Comparison of ENCODE assay signal across 14 mouse cellular contexts in genomic region chr9:46172953-46173352, GRCm38 (mm10). TPM values are rescaled to one million over a fixed set of nuclear protein-coding genes. Genes with fewer than 3 reads are reported as not detected.
A peak's percentile ranks its signal among the peaks of the same experiment; 100 is the strongest.
DNase-seq lines count a peak whose midpoint lies in the region; ATAC-seq and TF ChIP-seq lines count a peak whose summit lies in the region.
"Had no signal": no experiment of that assay in that cellular context is flagged by ENCODE, and none has a peak within 500 bp of the region (broad histone marks: within the 10 kb centered on the region; RNA-seq: fewer than 3 reads in every experiment).

No protein-coding gene starts in this region.

- H3K79me2 ChIP-seq in myocyte (ENCODE audit: control insufficient read depth, insufficient read depth): no peaks in the 10 kb centered on the region

- no peaks in the 10 kb centered on the region for H3K9me3 ChIP-seq in lung, embryonic 16.5 days (ENCODE audit: control insufficient read depth, low read length)
- H3K9me3 ChIP-seq in embryonic facial prominence, embryonic 14.5 days (ENCODE audit: control insufficient read depth, low read length): no peaks in the 10 kb centered on the region
- H3K9me3 ChIP-seq: heart, embryonic 15.5 days; megakaryocyte, embryonic 14.5 days had no signal

- H3K4me1 ChIP-seq in lung, embryonic 16.5 days (replicated peaks; ENCODE audit: control insufficient read depth, insufficient read depth, low read length): peaks cover 20% of the 10 kb centered on the region
- H3K4me1 ChIP-seq in embryonic facial prominence, embryonic 14.5 days (ENCODE audit: control insufficient read depth, insufficient read depth, low read length): peaks cover 6% of the 10 kb centered on the region; the same call in 1 of the 2 replicates

- no peak overlapping the region for H3ac ChIP-seq in myocyte (ENCODE audit: control insufficient read depth, insufficient read length)

- H3K27ac ChIP-seq in lung, embryonic 16.5 days (ENCODE audit: low read length): no peak overlapping the region
- peak overlapping the region; percentile 56 for H3K27ac ChIP-seq in embryonic facial prominence, embryonic 14.5 days (replicated peaks; ENCODE audit: low read depth, low read length)
- H3K27ac ChIP-seq: heart, embryonic 15.5 days; liver, embryonic 14.5 days had no signal

- no peak overlapping the region for H3K4me2 ChIP-seq in lung, embryonic 16.5 days (ENCODE audit: low read depth, low read length)
- no peak overlapping the region for H3K4me2 ChIP-seq in embryonic facial prominence, embryonic 14.5 days (ENCODE audit: low read depth, low read length)
- peak overlapping the region; percentile 6 for H3K4me2 ChIP-seq in myocyte (ENCODE audit: low read depth)
- H3K4me2 ChIP-seq: heart, embryonic 15.5 days had no signal

- no peaks in the 10 kb centered on the region for H3K27me3 ChIP-seq in lung, embryonic 16.5 days (ENCODE audit: control insufficient read depth, insufficient read depth, low read depth, low read length)
- H3K27me3 ChIP-seq in embryonic facial prominence, embryonic 14.5 days (replicated peaks; ENCODE audit: control insufficient read depth, insufficient read depth, low read length): no peaks in the 10 kb centered on the region
- no peaks in the 10 kb centered on the region for H3K27me3 ChIP-seq in myocyte (ENCODE audit: control insufficient read depth, insufficient read depth, insufficient read length)
- H3K27me3 ChIP-seq: heart, embryonic 15.5 days; megakaryocyte, embryonic 14.5 days had no signal

- ATAC-seq in lung, embryonic 16.5 days (ENCODE audit: low read depth): peak; percentile 50; the same call in 1 of the 2 replicates
- ATAC-seq in CD4-positive, CD25-positive, alpha-beta regulatory T cell, adult 4 months: peak; percentile 7
- ATAC-seq in embryonic facial prominence, embryonic 14.5 days (ENCODE audit: low read depth): no peak

- H3K9ac ChIP-seq in lung, embryonic 16.5 days (ENCODE audit: low read length): no peak overlapping the region
- no peak overlapping the region for H3K9ac ChIP-seq in embryonic facial prominence, embryonic 14.5 days (ENCODE audit: low read depth, low read length)
- H3K9ac ChIP-seq: heart, embryonic 15.5 days; liver, embryonic 14.5 days had no signal

- H3K4me3 ChIP-seq in lung, embryonic 16.5 days (ENCODE audit: low read length): no peak overlapping the region
- H3K4me3 ChIP-seq in embryonic facial prominence, embryonic 14.5 days (ENCODE audit: low read depth, low read length): no peak overlapping the region
- no peak overlapping the region for H3K4me3 ChIP-seq in myocyte
- H3K4me3 ChIP-seq: heart, embryonic 15.5 days; megakaryocyte, embryonic 14.5 days had no signal

- no peak for TF ChIP-seq POLR2A in myocyte (IDR thresholded peaks at IDR 0.05; ENCODE audit: insufficient read length, low read depth)

- DNase-seq in lung, postnatal 10 days: no peak
- DNase-seq in embryonic facial prominence, embryonic 14.5 days (ENCODE audit: low spot score): no peak
- no peak for DNase-seq in urinary bladder, postnatal 14 days (ENCODE audit: low spot score)
- no peak for DNase-seq in liver
- no peak for DNase-seq in right cerebral cortex, adult 2 months (ENCODE audit: low spot score in 2 of 2)
- DNase-seq: cerebellum, adult 2 months; kidney, adult 18-20 months; right cerebral cortex, adult 18-20 months had no signal

- no peaks in the 10 kb centered on the region for H3K36me3 ChIP-seq in lung, embryonic 16.5 days (ENCODE audit: control insufficient read depth, insufficient read depth, low read length)
- 0 out of 2 replicates have a peak, but pooled peaks cover 7% of the 10 kb centered on the region for H3K36me3 ChIP-seq in embryonic facial prominence, embryonic 14.5 days (ENCODE audit: control insufficient read depth, insufficient read depth, low read length)
- no peaks in the 10 kb centered on the region for H3K36me3 ChIP-seq in myocyte (ENCODE audit: control insufficient read depth, insufficient read depth)
- H3K36me3 ChIP-seq: heart, embryonic 15.5 days had no signal

- 21% methylated on average over 2 of the region's 2 CpGs for WGBS in lung, embryonic 16.5 days
- WGBS in embryonic facial prominence, embryonic 14.5 days: 65% methylated on average over 2 of the region's 2 CpGs

TF ChIP-seq in myocyte, 11 proteins besides CTCF, POLR2A, EP300 and RAD21:
- TF ChIP-seq MYOG (IDR thresholded peaks at IDR 0.05; ENCODE audit: control insufficient read depth in 1 of 3, insufficient read depth in 1 of 3, insufficient read length in 2 of 3, low read depth in 2 of 3) (no peak), REST (IDR thresholded peaks at IDR 0.05; ENCODE audit: insufficient read depth, insufficient read length) (no peak), E2F4 (IDR thresholded peaks at IDR 0.05; ENCODE audit: insufficient read depth) (no peak), TCF12 (IDR thresholded peaks at IDR 0.05; ENCODE audit: insufficient read depth, poor library complexity, severe bottlenecking) (no peak), CEBPB (IDR thresholded peaks at IDR 0.05; ENCODE audit: insufficient read depth, poor library complexity, severe bottlenecking) (no peak), SRF (IDR thresholded peaks at IDR 0.05; ENCODE audit: control insufficient read depth, insufficient read length, low read depth) (no peak), MAX (IDR thresholded peaks at IDR 0.05; ENCODE audit: low read depth) (no peak), POLR2AphosphoS2 (IDR thresholded peaks at IDR 0.05; ENCODE audit: insufficient read length, low read depth) (no peak), USF1 (IDR thresholded peaks at IDR 0.05; ENCODE audit: low read depth) (no peak), TCF3 (IDR thresholded peaks at IDR 0.05; ENCODE audit: insufficient read length, low read depth) (no peak), MYOD1 (IDR thresholded peaks at IDR 0.05; ENCODE audit: control insufficient read depth in 1 of 3, insufficient read length in 2 of 3, low read depth in 2 of 3) (no peak)

RNA-seq across cellular contexts. Expression of gene Apoa1, which starts 55.4 kb away (rescaled TPM):
- polyA plus RNA-seq in lung, embryonic 16.5 days (2015; fragmentation: Nextera tagmentation; extraction: Ambion mirVana): 14.2 and 96.7 TPM in 2 replicates
- not detected for polyA plus RNA-seq in CD4-positive, CD25-positive, alpha-beta regulatory T cell, adult 4 months (2017; shearing (Covaris generic))
- polyA plus RNA-seq in embryonic facial prominence, embryonic 14.5 days (2014; fragmentation: Nextera tagmentation; extraction: Ambion mirVana): 0.71 and 1.0 TPM in 2 replicates
- polyA plus RNA-seq in myocyte (2012; fragmentation: generic; extraction: Trizol): not detected
